Mouse (Mus musculus) R1 (cell line): Measurements from ENCODE around the gene Tcf7l1.

Source experiments
- DNase-seq: peaks from one replicate; pipeline ENCODE4 v3.0.0-alpha.2; 2018; ENCODE audit warnings: low read depth, low spot score

Tcf7l1 gene

GRCm38 (mm10) chr6:72626391-72626790 is 162.7 kb downstream of the Tcf7l1 start:
- no peak for DNase-seq

GRCm38 (mm10) chr6:72623661-72624402 is 165.2 kb downstream of the Tcf7l1 start:
- no peak for DNase-seq

GRCm38 (mm10) chr6:72622917-72623316 is 166.1 kb downstream of the Tcf7l1 start:
- DNase-seq = peak; percentile 83

GRCm38 (mm10) chr6:72620920-72621319 is 168.1 kb downstream of the Tcf7l1 start:
- DNase-seq = no peak

- no peak for DNase-seq
These were observed 169.1 kb downstream of the Tcf7l1 start for GRCm38 (mm10) chr6:72619734-72620532.

- peak; percentile 95 for DNase-seq
These were observed 172.3 kb downstream of the Tcf7l1 start, which contains the start of gene Tgoln1 for GRCm38 (mm10) chr6:72616643-72617288. Gene Tgoln1, minus strand, starts transcription at chr6:72617000.

- DNase-seq = no peak
These were observed 173.3 kb downstream of the Tcf7l1 start for GRCm38 (mm10) chr6:72615561-72616375.

GRCm38 (mm10) chr6:72615151-72615550 is 173.9 kb downstream of the Tcf7l1 start:
- no peak for DNase-seq

- no peak for DNase-seq
These were observed 178.8 kb downstream of the Tcf7l1 start for GRCm38 (mm10) chr6:72610261-72610660.

GRCm38 (mm10) chr6:72608662-72609184 is 180.3 kb downstream of the Tcf7l1 start:
- no peak for DNase-seq

- DNase-seq = no peak
These were observed 181.4 kb downstream of the Tcf7l1 start for GRCm38 (mm10) chr6:72607676-72608075.

GRCm38 (mm10) chr6:72607060-72607459 is 182.0 kb downstream of the Tcf7l1 start:
- no peak for DNase-seq

GRCm38 (mm10) chr6:72604066-72604465 is 185.0 kb downstream of the Tcf7l1 start:
- peak; percentile 32 for DNase-seq

GRCm38 (mm10) chr6:72601732-72602131 is 187.3 kb downstream of the Tcf7l1 start:
- peak; percentile 79 for DNase-seq

GRCm38 (mm10) chr6:72600771-72601170 is 188.3 kb downstream of the Tcf7l1 start:
- no peak for DNase-seq

GRCm38 (mm10) chr6:72600216-72600615 is 188.8 kb downstream of the Tcf7l1 start:
- DNase-seq = no peak

GRCm38 (mm10) chr6:72598791-72599557 is 190.1 kb downstream of the Tcf7l1 start:
- DNase-seq = no peak

GRCm38 (mm10) chr6:72597956-72598753 is 190.9 kb downstream of the Tcf7l1 start, which contains the start of the genes Elmod3 and Retsat:
Gene Elmod3, minus strand, starts transcription at chr6:72598413.
Gene Retsat, plus strand, starts transcription at chr6:72598475.
- peak; percentile 99 for DNase-seq
